Mouse (Mus musculus) T-cell, adult 2 months (primary cell): ENCODE measurements around the gene Gabbr1.

Experiments used
- DNase-seq: peaks from one replicate; pipeline ENCODE4 v3.0.0; 2022; ENCODE audit warnings: low spot score

The Gabbr1 gene

GRCm38 (mm10) chr17:37078193-37078592 lies 32.4 kb downstream of the Gabbr1 start:
- DNase-seq = no peak

GRCm38 (mm10) chr17:37078990-37079389 lies 33.2 kb downstream of the Gabbr1 start:
- DNase-seq = no peak

GRCm38 (mm10) chr17:37080119-37080518 lies 34.4 kb downstream of the Gabbr1 start:
- DNase-seq = no peak

GRCm38 (mm10) chr17:37081659-37082058 lies 35.9 kb downstream of the Gabbr1 start:
- no peak for DNase-seq

GRCm38 (mm10) chr17:37083327-37083726 lies 37.6 kb downstream of the Gabbr1 start:
- peak; percentile 37 for DNase-seq

GRCm38 (mm10) chr17:37084632-37085031 lies 38.9 kb downstream of the Gabbr1 start:
- no peak for DNase-seq

- DNase-seq = no peak
Measured at GRCm38 (mm10) chr17:37085545-37085944, 39.8 kb downstream of the Gabbr1 start.

- DNase-seq = no peak
Measured at GRCm38 (mm10) chr17:37088399-37088798, 42.6 kb downstream of the Gabbr1 start, which contains the start of gene Olfr90. TSS of gene Olfr90 (minus strand) at chr17:37088499.

- no peak for DNase-seq
Measured at GRCm38 (mm10) chr17:37092198-37092597, 46.4 kb downstream of the Gabbr1 start.

GRCm38 (mm10) chr17:37093289-37093688 lies 47.5 kb downstream of the Gabbr1 start:
- no peak for DNase-seq

GRCm38 (mm10) chr17:37098178-37098577 lies 52.4 kb downstream of the Gabbr1 start, which contains the start of gene Olfr91:
TSS of gene Olfr91 (minus strand) at chr17:37098278.
- DNase-seq = no peak

- DNase-seq = no peak
Measured at GRCm38 (mm10) chr17:37119988-37120387, 74.2 kb downstream of the Gabbr1 start, which contains the start of gene Olfr92. TSS of gene Olfr92 (minus strand) at chr17:37120088.
